Mouse (Mus musculus): ENCODE results near the gene Hadhb.

DNA sequence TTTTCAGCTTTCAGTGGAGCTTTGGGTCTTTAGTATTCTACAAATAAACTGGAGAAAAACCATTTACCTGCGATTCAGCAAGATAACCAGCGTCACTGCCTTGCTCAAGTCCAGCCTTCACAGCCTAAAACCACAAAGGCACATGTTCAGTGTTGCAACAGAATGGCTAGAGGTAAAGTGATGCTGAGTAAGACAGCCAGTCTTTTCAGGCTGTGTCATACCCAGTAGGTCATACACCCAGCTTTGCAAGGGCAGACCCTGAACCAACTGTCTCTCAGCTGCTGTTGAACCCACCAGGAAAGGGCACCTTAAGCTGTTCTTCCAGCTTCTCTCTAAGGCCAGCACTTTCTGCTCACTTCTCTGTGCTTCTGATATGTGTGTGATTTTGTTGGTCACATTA, 22.9 kb upstream of the Hadhb start:
- TF ChIP-seq CTCF (IDR thresholded peaks at IDR 0.05; ENCODE audit: low read depth): no peak
- no peak for TF ChIP-seq EP300 (IDR thresholded peaks at IDR 0.05; ENCODE audit: low read depth)

Measured in liver, postnatal 0 days (tissue).